Mouse (Mus musculus) small intestine, adult 2 months (tissue): ENCODE data around the gene G430095P16Rik. TPM values are rescaled to one million over a fixed set of nuclear protein-coding genes. Genes with fewer than 3 reads are reported as not detected.

Experiments
- H3K27ac ChIP-seq: fragments of 200-500 bp; 2 replicates; pipeline ENCODE4 v1.5.1; 2012; ENCODE audit warnings: low read depth, low read length, control low read depth, inconsistent platforms; ENCODE audit not compliant: insufficient read depth
- H3K27me3 ChIP-seq: fragments of 200-500 bp; 2 replicates; pipeline ENCODE4 v1.6.1; 2012; ENCODE audit warnings: mild to moderate bottlenecking, moderate library complexity, low read length, inconsistent platforms; ENCODE audit not compliant: control insufficient read depth, insufficient read depth
- H3K36me3 ChIP-seq: fragments of 200-500 bp; 2 replicates; pipeline ENCODE4 v1.6.1; 2012; ENCODE audit warnings: mild to moderate bottlenecking, low read length, control low read depth, inconsistent platforms; ENCODE audit not compliant: control insufficient read depth, insufficient read depth
- H3K4me1 ChIP-seq: fragments of 200-500 bp; 2 replicates; pipeline ENCODE4 v1.6.1; 2012; ENCODE audit warnings: low read length, inconsistent platforms, mixed read lengths; ENCODE audit not compliant: control insufficient read depth, insufficient read depth, insufficient read length
- H3K4me3 ChIP-seq: fragments of 200-500 bp; 2 replicates; pipeline ENCODE4 v1.5.1; 2012; ENCODE audit warnings: low read depth, mild to moderate bottlenecking, control low read depth, inconsistent platforms, low read length, moderate library complexity
- CTCF ChIP-seq: fragments of 200-500 bp; IDR thresholded peaks from 2 replicates; pipeline ENCODE4 v1.5.1; 2012; ENCODE audit warnings: low read depth, mild to moderate bottlenecking, control low read depth, inconsistent platforms, low read length, moderate library complexity, mixed read lengths; ENCODE audit not compliant: insufficient replicate concordance, insufficient read length; ENCODE audit errors: extremely low read depth
- POLR2A ChIP-seq: fragments of 200-500 bp; IDR thresholded peaks from 2 replicates; pipeline ENCODE4 v1.6.1; 2012; ENCODE audit warnings: low read depth, mild to moderate bottlenecking, control low read depth, inconsistent platforms, low read length, moderate library complexity
- WGBS: fragments of 180-500 bp; shearing (Covaris S2); methylation state at CpG from one replicate; pipeline ENCODE4 v1.1.7; 2018; 5-methylcytosine and 5-hydroxymethylcytosine counted together
- polyA plus RNA-seq: library from polyadenylated mRNA; depleted of rRNA; stranded (reverse); fragments of >200 nt; gene quantifications from 2 replicates; pipeline ENCODE4 v1.2.3, GENCODE M21; 2012

The G430095P16Rik gene
- polyA plus RNA-seq, 1 experiment: 0.30 TPM

DNA sequence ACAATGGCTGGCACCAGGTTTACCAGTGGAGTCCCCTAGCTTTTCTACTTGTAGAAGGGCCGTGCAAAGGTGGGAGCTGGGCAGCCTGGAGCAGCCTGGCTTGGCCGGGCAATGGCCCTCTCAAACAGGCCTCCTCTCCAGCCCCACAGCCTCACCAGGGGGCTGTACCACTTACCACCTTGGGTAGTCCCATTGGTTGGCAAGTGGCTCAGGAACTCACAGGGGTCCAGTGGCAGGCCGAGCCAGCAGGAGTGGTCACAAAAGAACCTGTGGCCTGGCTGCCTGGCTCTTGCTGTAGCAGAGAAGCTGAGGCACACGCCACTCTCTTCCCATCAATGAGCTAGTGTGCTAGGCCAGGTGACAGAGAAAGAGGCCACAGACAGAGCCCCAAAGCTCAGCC lies 8.6 kb upstream of the G430095P16Rik start:
- Histone ChIP-seq H3K27me3 (no peaks in the 10 kb centered on the region), H3K4me3 (no peak overlapping the region), H3K4me1 (no peaks in the 10 kb centered on the region; the same call in none of the 2 replicates), H3K36me3 (peaks cover 8% of the 10 kb centered on the region), H3K27ac (no peak overlapping the region)
- 89% methylated on average over 4 of the region's 4 CpGs for WGBS
- no peak for TF ChIP-seq POLR2A
- TF ChIP-seq CTCF: no peak

DNA sequence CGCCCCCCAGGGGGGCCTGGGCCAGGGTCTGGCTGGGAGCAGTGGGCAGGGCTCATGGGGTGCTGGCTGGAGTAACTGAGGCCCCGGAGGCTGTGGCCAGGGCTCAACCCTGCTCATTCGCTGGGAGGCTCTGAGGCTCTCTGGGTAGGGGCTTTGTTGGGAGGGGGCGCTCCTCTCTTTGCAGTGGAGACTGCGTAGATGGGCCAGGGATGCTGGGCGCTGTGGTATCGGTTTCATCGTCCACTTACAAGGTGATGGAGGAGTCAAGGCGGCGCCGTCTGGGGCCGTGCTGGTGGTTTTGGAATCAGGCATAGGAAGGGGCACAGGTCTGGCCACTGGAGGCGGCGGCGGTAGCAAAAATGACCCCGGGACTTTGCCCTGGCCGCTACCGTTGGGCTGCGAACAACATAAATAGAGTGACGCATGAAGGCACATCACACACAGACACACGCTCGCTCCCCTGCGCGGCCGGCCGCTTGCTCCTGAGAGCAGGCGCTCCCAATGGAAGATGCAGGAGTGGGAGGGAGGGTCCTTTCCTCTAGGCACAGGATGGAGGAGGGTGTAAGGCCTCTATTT lies 6.8 kb upstream of the G430095P16Rik start:
- H3K4me1 ChIP-seq: no peaks in the 10 kb centered on the region; the same call in none of the 2 replicates
- no peak overlapping the region for H3K27ac ChIP-seq
- H3K27me3 ChIP-seq: no peaks in the 10 kb centered on the region
- WGBS: 76% methylated on average over 27 of the region's 27 CpGs
- TF ChIP-seq POLR2A: no peak
- no peak for TF ChIP-seq CTCF
- H3K4me3 ChIP-seq: no peak overlapping the region
- peaks cover 18% of the 10 kb centered on the region for H3K36me3 ChIP-seq

DNA sequence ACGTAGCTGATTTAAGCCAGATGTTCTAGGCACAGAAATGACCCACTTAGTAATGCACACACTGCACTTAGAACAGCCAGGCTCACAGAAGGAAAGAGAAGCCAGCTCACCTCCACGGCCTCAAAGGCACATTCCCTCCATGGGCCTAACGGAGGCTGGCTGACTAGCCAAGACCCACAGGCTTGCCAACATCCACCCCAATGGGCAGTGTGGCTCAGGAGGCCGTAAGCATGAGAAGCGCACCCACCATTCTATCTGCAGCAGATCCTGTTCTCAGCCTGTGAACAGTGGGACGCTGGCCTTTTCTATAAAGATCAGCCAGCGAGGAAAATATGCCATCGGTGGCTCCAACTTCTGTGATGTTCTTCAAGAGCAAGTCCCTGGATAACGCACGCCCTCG lies 6.0 kb upstream of the G430095P16Rik start:
- peaks cover 22% of the 10 kb centered on the region for H3K36me3 ChIP-seq
- H3K27me3 ChIP-seq: no peaks in the 10 kb centered on the region
- TF ChIP-seq CTCF (no peak), POLR2A (no peak)
- H3K27ac ChIP-seq: no peak overlapping the region
- H3K4me3 ChIP-seq: no peak overlapping the region
- 93% methylated on average over 11 of the region's 11 CpGs for WGBS
- no peaks in the 10 kb centered on the region; the same call in none of the 2 replicates for H3K4me1 ChIP-seq

DNA sequence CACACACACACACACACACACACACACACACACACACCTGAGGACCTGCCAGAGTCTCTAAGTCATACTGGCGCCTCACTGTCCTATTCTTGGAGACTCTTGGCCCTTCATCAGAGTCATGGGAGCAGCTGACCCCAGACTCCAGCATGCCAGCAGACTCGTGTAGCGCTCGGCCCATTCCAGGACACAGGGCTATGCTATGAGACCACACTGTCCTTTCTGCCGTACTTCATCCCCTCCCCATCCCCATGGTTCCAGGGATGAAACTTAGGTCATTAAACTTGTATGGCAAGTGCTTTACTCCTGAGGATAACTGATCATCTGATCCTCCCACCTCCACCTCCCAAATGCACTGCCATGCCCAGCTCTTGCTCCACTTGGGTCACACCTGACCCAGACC lies 4.3 kb upstream of the G430095P16Rik start:
- no peaks in the 10 kb centered on the region for H3K27me3 ChIP-seq
- no peak overlapping the region for H3K4me3 ChIP-seq
- TF ChIP-seq CTCF: no peak
- TF ChIP-seq POLR2A: no peak
- H3K27ac ChIP-seq: no peak overlapping the region
- peaks cover 22% of the 10 kb centered on the region for H3K36me3 ChIP-seq
- WGBS: 92% methylated on average over 5 of the region's 5 CpGs
- H3K4me1 ChIP-seq: peaks cover 13% of the 10 kb centered on the region

DNA sequence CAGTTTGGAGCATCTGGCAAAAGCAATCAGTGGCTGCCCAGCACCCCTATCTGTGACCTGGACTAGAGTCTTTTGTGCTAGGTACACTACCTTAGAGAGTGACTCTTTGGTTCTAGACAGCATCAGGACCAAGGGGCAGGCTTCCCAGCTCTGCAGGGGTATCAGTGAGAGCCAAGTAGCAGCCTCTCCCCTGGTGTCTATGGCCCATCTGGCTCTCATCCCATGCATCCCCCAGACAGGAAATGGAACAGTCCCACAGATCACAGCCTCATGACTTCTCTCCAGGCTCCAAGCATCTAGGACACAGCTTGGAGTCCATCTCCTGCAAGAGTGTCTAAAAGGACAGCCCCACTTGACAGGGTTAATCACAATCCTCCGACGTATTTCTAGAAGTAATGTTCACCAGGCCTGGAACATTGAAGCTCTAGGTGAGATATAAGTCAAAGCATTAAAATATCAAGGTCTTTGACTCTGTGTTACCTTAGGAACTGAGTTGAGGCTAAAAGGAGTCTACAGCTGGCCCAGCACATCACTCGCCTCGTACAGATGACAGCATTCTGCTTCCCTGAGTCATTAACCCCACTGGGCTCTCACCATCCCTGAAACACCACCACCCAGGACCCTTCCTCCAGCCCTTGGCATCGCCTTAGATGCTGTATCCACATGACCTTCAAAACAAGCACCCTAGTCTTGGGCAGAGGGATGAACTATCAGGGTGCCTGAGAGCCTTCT lies 3.7 kb upstream of the G430095P16Rik start:
- Histone ChIP-seq H3K4me3 (no peak overlapping the region), H3K36me3 (peaks cover 22% of the 10 kb centered on the region), H3K27me3 (no peaks in the 10 kb centered on the region), H3K27ac (no peak overlapping the region), H3K4me1 (peaks cover 19% of the 10 kb centered on the region)
- WGBS: 91% methylated on average over 5 of the region's 5 CpGs
- TF ChIP-seq POLR2A (no peak), CTCF (no peak)

DNA sequence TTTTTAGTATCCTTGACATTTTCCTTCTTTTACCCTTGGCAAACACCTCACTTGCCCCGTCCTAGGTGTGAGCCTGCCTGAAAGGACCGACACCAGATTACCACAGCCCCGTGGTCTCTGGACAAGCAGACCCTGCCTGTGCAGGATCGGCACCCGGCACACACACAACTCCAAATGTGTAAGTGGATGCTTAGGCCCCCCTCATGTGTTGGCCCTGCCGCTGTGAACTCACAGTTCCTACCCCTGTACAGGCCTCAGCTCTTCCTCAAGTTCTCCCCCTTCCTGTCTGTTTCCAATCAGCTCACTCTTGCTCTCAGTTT lies 317 bp upstream of the G430095P16Rik start:
- 45% methylated on average over 6 of the region's 6 CpGs for WGBS
- H3K27me3 ChIP-seq: no peaks in the 10 kb centered on the region
- peaks cover 19% of the 10 kb centered on the region for H3K4me1 ChIP-seq
- no peak for TF ChIP-seq CTCF
- no peak for TF ChIP-seq POLR2A
- H3K27ac ChIP-seq: peak overlapping the region; percentile 44
- no peak overlapping the region for H3K4me3 ChIP-seq
- peaks cover 21% of the 10 kb centered on the region for H3K36me3 ChIP-seq

DNA sequence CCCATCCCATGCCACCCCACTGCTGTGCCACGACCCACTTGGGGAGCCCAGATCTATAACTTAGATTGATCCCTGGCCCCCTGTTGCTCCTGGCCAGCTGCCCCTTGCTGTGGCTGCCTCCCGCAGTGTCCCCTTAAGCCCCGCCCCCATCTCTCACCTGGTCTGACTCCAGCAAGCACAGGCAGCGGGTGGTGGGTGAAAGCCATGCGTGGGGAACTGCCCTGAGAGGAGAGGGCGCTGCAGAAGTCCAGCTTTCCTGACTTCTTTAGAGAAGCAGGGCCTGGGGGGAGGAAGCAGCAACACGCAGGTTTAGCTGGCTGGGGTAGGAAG lies 729 bp downstream of the G430095P16Rik start:
- Histone ChIP-seq H3K27ac (peak overlapping the region; percentile 44), H3K36me3 (peaks cover 21% of the 10 kb centered on the region), H3K4me1 (peaks cover 19% of the 10 kb centered on the region), H3K4me3 (peak overlapping the region; percentile 1; the same call in 1 of the 2 replicates), H3K27me3 (no peaks in the 10 kb centered on the region)
- TF ChIP-seq CTCF (no peak), POLR2A (no peak)
- WGBS: 34% methylated on average over 7 of the region's 7 CpGs
